Mouse (Mus musculus) urinary bladder, postnatal 14 days (tissue): ENCODE data around the gene Galnt2.

Experiments
- DNase-seq: peaks from one replicate; pipeline ENCODE4 v3.0.0; 2021; ENCODE audit warnings: low spot score

The Galnt2 gene

DNA sequence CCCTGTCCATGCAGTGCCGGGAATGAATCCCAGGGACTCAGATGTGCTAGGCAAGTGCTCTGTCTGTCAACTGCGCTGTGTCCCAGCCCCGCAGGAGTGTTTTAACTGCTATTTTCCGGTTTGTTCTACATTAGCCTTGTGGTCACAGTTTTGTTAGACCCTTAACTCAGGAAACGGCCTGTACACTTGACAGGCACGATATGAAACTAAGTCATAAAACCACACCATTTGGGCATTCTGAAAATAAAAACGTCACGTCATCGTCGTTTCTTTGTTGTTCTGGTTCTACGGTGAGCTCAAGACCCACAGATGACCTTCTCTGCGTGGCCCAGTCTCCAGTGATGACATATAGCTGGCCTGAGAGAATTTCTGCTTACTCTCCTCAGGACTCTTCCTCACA, 40.3 kb downstream of the Galnt2 start:
- no peak for DNase-seq

DNA sequence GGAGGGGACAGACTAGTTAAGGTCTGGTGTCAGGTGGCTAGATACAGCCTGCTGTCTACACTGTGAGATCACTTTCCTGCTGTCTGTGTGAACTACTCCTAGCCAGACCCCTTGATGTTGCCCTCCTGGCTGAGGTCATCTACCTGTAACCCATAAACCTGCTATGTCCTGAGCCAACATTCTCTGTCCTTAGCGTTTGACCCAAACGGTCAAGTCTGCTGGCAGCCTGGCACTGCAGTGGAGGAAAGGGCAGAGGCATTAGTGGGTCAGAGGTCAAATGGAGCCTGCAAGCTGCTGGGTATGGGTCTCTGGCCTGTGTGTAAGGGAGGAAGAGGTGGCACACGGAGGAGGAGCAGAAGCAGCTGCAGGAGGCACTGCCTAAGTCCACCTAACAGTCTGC, 41.6 kb downstream of the Galnt2 start:
- DNase-seq: no peak

- no peak for DNase-seq
Observed at GRCm38 (mm10) chr8:124273606-124274218, 42.5 kb downstream of the Galnt2 start.

DNA sequence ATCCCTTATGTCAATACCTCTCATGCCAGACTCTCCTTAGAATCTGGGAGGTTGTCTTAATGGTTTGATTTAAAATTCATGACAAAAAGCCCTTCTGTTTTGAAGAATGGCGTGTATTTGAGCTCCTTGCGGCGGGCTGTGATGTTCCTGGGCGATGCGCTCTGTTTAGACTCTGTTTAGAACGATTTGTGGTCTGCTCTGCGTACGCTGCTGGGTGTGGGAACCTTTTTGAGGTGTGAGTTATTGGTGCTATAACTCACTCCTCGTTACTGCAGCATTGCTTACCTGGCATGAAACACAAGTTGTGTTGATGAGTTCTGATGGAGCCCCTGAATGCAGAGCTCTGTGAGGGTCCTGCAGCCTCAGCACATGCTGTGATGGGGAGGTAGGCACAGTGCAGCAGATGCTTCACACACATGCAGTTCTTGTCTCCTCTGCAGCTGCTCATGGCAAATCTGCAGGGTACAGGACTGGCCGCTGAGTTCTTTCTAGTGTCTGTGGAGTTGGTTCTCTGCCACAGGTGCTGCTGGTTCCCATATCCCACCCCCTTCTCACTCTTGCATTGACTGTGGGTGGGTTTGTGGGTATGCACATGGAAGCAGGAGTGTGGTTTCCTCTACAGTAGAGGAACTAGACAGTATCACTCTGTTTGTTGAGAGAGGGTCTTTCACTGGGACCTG, 43.4 kb downstream of the Galnt2 start:
- DNase-seq: no peak

DNA sequence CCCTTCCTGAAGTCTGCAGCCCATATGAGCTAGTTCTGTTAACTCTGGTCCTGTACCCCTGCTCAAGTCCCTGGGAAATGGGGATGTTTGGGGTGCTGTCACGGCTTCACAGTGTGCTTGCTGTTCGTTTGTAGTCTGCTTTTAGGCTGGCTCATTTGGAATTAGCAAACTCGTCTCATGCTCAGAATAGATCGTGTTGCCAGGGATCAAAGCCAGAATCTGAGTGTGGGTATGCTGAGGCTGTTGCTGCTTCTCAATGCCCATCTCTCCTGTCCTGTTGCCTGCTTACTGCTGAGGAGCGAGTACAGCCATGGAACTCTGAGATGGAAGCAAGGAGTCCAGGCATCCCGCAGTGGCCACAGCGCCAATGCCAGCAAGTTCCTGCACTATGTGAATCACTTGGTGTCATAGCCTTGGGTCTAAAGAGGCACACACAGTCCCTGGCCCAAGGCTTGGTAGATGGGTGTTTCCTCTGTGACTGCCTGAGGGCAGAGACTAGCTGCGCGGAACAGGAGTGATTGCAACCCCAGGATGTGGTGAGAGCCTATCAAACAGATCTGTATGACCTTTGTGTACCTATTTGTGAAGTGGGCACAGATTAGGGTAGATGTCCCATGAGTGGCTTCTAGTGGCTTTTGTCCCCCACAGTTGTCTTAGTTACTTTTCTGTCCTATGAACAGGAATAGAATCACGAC, 44.3 kb downstream of the Galnt2 start:
- no peak for DNase-seq

GRCm38 (mm10) chr8:124277951-124278910, 47.0 kb downstream of the Galnt2 start:
- peak; percentile 67 for DNase-seq

- DNase-seq: no peak
Observed at GRCm38 (mm10) chr8:124278956-124279689, 47.9 kb downstream of the Galnt2 start.

- no peak for DNase-seq
Observed at GRCm38 (mm10) chr8:124279690-124279985, 48.4 kb downstream of the Galnt2 start.

GRCm38 (mm10) chr8:124281700-124282541, 50.7 kb downstream of the Galnt2 start:
- no peak for DNase-seq

DNA sequence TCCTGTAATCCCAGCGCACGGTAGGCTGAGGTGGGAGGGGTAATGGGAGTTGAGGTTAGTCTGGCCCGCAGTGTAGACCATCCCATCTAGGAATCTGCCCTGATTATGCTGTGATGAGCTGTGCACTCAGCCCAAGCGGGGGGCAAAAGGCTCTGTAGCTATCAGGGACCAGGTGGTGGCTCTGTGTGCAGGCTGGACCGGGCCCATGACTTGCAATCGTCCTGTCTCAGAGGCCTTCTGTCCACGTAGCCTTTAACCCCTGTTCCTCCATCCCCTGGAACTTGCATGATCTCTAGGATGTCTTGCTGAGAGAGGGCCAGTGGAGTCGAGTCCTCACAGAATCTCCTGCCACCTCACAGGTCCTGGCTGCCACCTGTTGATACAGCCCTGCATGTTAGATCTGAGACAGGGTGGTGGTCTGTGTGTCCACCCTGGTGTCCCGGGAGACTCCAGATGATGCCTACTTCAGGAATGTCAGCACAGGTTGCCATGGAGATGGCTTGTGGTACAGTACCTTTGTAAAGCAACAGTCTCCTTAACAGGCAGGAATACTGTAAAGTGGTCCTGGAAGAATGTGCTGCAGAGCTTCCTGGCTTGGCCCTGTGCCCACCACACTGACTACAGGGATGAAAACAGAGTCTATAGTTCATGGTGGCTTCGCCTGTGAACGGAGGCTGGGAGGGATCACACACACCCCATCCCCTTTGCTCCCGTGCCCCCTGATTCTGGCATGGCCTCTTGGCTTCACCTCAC, 51.9 kb downstream of the Galnt2 start:
- DNase-seq: no peak

GRCm38 (mm10) chr8:124283644-124284332, 52.6 kb downstream of the Galnt2 start:
- no peak for DNase-seq

GRCm38 (mm10) chr8:124284333-124284711, 53.1 kb downstream of the Galnt2 start:
- no peak for DNase-seq

DNA sequence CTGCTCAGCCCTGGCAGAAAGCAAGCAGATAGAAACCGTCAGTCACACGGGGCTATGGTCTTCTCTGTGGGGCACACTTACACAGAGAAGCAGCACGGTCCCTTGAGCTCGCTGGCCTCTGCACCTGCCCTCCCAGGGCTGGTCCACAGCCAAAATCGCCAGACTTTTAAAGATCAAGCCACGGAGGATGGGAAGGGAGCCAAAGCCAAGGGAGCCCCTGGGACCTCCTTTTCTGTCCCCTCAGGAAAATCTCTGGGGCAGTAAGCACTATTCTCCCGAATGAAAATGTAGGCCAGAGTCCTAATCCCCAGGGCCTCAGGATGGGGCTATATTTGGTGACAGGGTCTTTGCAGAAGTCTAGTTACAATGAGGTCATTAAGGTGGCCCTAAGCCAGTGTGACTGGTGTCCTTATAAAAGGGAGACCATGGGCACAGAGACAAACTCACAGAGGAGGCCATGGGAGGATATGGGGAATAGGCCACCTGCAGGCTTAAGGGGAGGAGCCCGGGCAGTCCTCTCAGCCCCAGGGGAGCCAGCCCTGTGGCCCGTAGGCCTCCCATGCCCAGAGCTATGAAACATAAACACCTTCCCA, 53.9 kb downstream of the Galnt2 start:
- DNase-seq: no peak

DNA sequence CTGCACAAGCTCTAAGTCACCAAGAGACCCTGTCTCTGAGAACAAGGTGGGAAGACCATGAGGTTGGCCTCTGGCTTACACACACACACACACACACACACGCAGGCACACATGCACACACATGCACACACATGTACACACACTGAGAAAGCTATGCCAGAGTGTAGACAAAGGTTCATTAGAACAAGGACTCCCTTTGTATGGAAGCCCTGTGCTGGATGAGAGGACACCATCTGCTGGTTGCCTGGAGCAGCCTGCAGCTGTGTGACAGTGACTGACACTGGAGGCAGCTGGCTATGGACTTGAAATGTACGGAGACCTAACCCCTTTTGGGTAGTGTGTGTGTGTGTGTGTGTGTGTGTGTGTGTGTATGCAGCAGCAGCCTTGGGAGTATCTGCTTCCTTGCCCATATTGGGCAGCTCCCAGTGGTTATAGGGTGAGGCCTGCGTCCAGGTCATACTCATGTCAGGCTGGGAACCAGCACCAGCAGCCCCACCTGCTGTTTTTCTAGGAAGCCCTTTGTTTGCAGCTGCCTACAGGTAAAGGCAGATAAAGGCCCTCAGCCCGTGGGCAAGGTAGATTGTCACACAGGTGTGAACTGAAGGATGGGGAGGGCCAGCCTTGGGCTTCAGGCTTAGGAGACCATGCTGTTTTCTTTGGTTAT, 55.4 kb downstream of the Galnt2 start:
- DNase-seq: no peak

DNA sequence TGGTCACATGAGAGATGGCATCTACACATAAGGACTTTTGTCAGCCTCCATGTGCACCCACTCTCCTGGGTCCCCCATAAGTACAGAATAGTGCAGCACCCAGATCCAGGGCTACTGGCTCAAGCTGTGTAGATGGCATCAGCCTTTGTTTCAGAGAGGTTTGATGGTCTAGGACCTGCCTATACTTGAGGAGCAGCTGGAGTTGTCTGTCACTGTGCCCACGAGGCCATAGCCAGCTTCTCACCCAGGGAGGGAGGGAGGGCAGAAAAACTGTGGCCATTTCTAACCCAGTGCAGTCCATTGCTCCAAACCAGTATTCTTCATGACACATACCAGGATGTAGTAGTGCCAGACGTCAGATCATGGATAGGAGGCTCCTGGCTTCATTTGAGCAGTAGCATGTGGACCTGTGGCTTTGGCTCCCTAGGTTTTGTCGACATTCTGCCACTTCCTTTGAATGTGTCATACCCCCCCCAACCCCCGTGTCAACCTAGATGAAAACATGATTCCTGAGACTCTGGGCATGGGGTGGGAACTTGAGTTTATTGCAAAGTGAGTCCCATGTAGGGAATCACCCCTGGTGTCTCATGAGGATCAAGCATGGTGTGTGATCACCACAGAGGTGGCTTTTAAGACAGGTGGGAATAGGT, 57.1 kb downstream of the Galnt2 start:
- DNase-seq: no peak

DNA sequence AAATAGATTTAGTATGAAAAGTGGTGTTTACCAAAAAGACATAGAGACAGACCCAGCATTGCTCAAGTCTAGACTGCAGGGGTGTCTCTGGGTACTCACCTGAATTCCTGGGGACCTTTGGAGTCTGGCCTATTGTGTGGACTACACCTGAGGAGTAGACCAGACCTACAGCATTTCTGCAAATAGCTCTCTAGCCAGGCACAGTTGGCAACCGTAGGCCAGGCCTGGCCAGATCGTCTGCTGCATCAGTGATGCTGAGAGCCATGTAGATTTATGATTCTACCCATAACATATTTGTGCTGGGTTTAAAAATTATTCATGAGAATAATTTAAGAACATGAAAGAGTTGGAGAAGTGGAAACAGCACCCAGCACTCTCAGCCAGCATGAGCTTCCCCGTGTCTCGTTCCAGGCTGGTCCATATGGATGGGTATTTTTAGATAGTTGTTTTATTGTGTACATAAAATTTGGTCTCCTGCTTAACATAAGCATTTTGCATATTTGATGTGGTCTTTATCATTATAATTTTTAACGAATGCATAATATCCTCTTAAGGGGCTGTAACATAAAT, 58.4 kb downstream of the Galnt2 start:
- no peak for DNase-seq

DNA sequence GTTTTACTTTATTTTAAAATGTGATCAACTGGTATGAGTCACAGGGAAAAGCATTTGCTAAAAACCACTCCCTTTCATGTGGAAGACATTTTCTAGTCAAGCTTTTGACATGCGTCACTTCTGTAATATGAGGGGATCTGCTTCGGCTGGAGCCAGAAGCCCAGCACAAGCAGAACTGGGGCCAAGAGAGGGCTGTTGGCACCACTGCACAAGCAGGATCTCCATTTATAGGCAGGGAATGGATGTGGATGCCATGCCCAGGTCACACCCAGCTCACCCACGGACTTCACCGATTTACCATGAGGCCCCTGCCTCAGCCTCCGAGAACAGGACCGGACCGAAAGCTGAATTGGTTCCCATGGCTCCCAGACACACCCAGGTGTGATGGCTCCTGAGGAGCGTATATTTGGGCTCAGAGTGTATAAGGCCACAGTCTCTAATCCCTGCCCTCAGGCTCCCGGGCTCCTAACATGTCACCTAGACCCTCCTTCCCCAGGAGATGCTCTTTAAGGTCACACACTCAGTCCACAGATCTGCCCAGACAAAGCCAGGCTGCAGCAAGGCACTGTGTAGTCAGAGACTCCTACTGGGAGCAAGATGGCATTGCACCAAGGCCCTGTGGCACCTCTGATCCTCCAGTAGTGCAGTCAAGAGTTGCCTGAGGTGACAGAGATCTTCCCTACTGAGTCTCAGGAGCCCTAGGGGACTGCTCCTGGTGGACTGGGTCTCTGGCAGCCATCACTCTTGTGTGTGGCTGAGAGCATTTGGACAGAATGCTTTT, 59.9 kb downstream of the Galnt2 start:
- DNase-seq: peak; percentile 43
